Mouse (Mus musculus) heart, embryonic 16.5 days (tissue): ENCODE results near the gene Bcl7b. TPM values are rescaled to one million over a fixed set of nuclear protein-coding genes. Genes with fewer than 3 reads are reported as not detected.

ENCODE experiments used
- ATAC-seq: fragments of 200-750 bp; cut with Nextera tagmentation; replicated peaks from 2 replicates; pipeline ENCODE4 v1.8.0; 2017; ENCODE audit warnings: moderate number of reproducible peaks; ENCODE audit not compliant: insufficient read depth, low FRiP score; ENCODE audit errors: extremely low read depth
- H3K27ac ChIP-seq: fragments of 300-500 bp; sonication (generic); 2 replicates; pipeline ENCODE4 v1.5.1; 2014; ENCODE audit warnings: mild to moderate bottlenecking, low read length, control low read depth, moderate library complexity
- H3K27me3 ChIP-seq: fragments of 300-500 bp; sonication (generic); 2 replicates; pipeline ENCODE4 v1.6.1; 2014; ENCODE audit warnings: low read length, mixed read lengths; ENCODE audit not compliant: control insufficient read depth, insufficient read depth
- H3K36me3 ChIP-seq: fragments of 300-500 bp; sonication (generic); 2 replicates; pipeline ENCODE4 v1.6.1; 2014; ENCODE audit not compliant: control insufficient read depth, insufficient read depth
- H3K4me1 ChIP-seq: fragments of 300-500 bp; sonication (generic); 2 replicates; pipeline ENCODE4 v1.6.1; 2014; ENCODE audit warnings: low read length, mixed read lengths; ENCODE audit not compliant: control insufficient read depth, insufficient read depth
- H3K4me2 ChIP-seq: fragments of 300-500 bp; sonication (generic); 2 replicates; pipeline ENCODE4 v1.6.1; 2014; ENCODE audit warnings: low read depth, mild to moderate bottlenecking, control low read depth, low read length
- H3K4me3 ChIP-seq: fragments of 300-500 bp; sonication (generic); 2 replicates; pipeline ENCODE4 v1.5.1; 2014; ENCODE audit warnings: mild to moderate bottlenecking, control low read depth, low read length
- H3K9ac ChIP-seq: fragments of 300-500 bp; sonication (generic); 2 replicates; pipeline ENCODE4 v1.6.1; 2014; ENCODE audit warnings: low read length, control low read depth
- H3K9me3 ChIP-seq: fragments of 300-500 bp; sonication (generic); replicated peaks from 2 replicates; pipeline ENCODE4 v1.6.1; 2016; ENCODE audit warnings: low read length; ENCODE audit not compliant: control insufficient read depth
- WGBS: fragments of 180-500 bp; shearing (Covaris S2); extraction: QIAGEN DNeasy Blood & Tissue Kit; methylation state at CpG from one replicate; pipeline ENCODE4 v1.1.7; 2014; 5-methylcytosine and 5-hydroxymethylcytosine counted together
- polyA plus RNA-seq: library from polyadenylated mRNA; unstranded; fragments of >200 nt; fragmentation: Nextera tagmentation; extraction: Ambion mirVana; gene quantifications from 2 replicates; pipeline ENCODE4 v1.2.1, GENCODE M21; 2015

Bcl7b gene
- polyA plus RNA-seq, 1 experiment from 2014 or later, result 47.7 TPM

DNA sequence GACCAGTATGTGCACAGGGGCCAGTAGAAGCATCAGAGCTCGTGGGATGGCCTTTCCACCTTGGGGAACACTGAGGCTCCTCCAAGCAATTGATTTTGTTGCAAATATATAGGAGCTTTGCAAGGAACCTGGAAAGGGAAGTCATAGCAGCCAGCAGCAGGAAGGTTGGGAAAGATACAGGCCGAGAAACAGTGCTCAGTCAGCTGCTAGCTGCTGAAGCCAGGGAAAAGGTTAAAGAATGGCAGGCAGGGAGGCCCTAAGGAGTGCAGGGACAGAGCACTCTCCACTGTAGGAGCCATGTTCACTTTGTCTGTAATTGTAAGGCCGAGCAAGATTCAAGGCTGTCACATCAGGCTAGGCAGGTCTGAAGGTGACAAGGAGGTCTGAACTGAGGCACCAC, 10.4 kb downstream of the Bcl7b start:
- 74% methylated on average over 3 of the region's 3 CpGs for WGBS
- no peaks in the 10 kb centered on the region for H3K27me3 ChIP-seq
- H3K36me3 ChIP-seq, result peaks cover 52% of the 10 kb centered on the region
- no peak overlapping the region for H3K9ac ChIP-seq
- no peak for ATAC-seq
- no peaks in the 10 kb centered on the region for H3K9me3 ChIP-seq
- H3K4me2 ChIP-seq, result no peak overlapping the region
- no peak overlapping the region for H3K27ac ChIP-seq
- H3K4me1 ChIP-seq, result no peaks in the 10 kb centered on the region
- H3K4me3 ChIP-seq, result no peak overlapping the region

DNA sequence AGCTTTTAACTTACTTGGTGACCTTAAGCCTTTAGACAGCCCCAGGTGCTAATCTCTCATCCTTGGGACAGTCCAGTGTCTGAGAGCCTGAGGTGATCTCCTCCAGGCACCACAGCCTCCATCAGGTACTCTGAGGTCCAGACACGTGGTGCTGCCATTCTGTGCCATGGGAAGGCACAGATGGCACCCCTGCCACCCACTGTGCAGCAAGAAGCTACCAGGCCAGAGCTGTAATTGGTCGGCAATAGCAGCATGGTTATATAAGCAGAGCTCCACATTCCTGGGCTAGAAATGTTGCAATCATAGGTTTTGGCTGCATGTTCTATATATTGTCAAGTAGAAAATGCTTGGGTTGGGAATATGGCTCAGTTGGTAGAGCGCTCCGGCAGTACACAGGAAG, 10.9 kb downstream of the Bcl7b start:
- no peak overlapping the region for H3K4me2 ChIP-seq
- H3K4me3 ChIP-seq, result no peak overlapping the region
- no peak overlapping the region for H3K27ac ChIP-seq
- 87% methylated on average over 4 of the region's 4 CpGs for WGBS
- no peaks in the 10 kb centered on the region for H3K27me3 ChIP-seq
- H3K4me1 ChIP-seq, result no peaks in the 10 kb centered on the region
- ATAC-seq, result no peak
- peaks cover 48% of the 10 kb centered on the region for H3K36me3 ChIP-seq
- no peak overlapping the region for H3K9ac ChIP-seq
- H3K9me3 ChIP-seq, result no peaks in the 10 kb centered on the region

DNA sequence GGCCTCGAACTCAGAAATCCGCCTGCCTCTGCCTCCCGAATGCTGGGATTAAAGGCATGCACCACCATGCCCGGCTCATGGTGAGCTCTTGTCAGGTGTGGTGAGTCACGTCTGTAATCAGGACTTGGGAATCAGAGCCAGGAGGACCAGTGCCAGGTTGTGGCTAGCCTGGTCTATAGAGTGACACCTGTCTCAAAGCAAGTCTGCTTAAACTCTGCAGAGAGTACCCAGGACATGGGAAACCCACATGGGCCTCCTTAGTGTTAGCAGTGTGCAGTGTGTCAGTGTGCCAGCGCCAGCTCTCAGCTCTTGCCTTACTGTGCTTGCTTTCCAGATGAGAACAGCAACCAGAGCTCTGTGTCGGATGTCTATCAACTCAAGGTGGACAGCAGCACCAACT, 11.5 kb downstream of the Bcl7b start:
- Histone ChIP-seq H3K27ac (no peak overlapping the region), H3K4me2 (no peak overlapping the region), H3K4me1 (no peaks in the 10 kb centered on the region), H3K36me3 (peaks cover 48% of the 10 kb centered on the region), H3K9ac (no peak overlapping the region), H3K9me3 (no peaks in the 10 kb centered on the region), H3K27me3 (no peaks in the 10 kb centered on the region), H3K4me3 (no peak overlapping the region)
- WGBS, result 93% methylated on average over 7 of the region's 7 CpGs
- no peak for ATAC-seq

DNA sequence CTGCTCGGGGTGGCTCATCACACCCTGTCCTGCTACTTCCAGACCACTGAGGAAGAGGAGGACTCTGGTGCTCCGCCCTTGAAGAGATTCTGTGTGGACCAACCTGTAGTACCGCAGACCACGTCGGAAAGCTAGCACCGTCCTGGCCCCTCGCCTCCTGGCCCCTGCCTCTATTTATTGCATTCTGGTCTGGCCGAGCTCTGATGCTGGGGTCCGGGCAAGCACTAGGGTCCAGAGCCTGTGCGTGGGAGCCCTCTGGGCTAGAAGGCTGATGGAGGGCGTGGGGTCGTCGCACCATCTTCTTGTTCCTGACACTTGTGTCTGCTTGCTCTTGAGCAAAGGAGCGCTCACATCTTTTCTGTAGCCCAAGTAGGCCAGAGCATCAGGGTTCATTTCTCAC, 12.7 kb downstream of the Bcl7b start:
- Histone ChIP-seq H3K4me1 (no peaks in the 10 kb centered on the region), H3K27me3 (no peaks in the 10 kb centered on the region), H3K27ac (no peak overlapping the region), H3K4me2 (no peak overlapping the region), H3K4me3 (no peak overlapping the region), H3K36me3 (peaks cover 43% of the 10 kb centered on the region), H3K9ac (no peak overlapping the region), H3K9me3 (no peaks in the 10 kb centered on the region)
- ATAC-seq, result no peak
- WGBS, result 94% methylated on average over 14 of the region's 14 CpGs

DNA sequence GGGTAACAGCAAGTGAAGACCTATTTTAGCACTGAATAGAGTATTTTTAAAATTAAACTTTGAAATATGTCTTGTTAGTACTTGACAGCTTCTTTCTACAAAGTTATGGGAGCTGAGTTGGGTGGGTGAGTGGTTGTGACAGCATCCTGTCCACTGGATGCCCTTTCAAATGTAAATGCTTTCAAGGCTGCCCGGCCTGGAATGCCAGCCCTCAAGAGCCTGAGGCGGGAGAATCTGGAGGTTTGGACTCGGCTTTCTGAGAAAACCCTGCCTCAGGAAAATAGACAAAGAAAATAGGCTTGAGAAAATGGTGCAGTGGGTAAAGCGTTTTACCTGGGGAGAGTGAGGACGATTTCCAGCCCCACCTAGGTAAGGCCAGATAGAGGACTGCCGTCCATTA, 13.7 kb downstream of the Bcl7b start:
- H3K4me1 ChIP-seq, result peaks cover 5% of the 10 kb centered on the region; the same call in 1 of the 2 replicates
- no peak overlapping the region for H3K9ac ChIP-seq
- no peaks in the 10 kb centered on the region for H3K9me3 ChIP-seq
- no peak overlapping the region for H3K4me3 ChIP-seq
- no peaks in the 10 kb centered on the region for H3K27me3 ChIP-seq
- WGBS, result 81% methylated on average over 6 of the region's 6 CpGs
- H3K27ac ChIP-seq, result no peak overlapping the region
- no peak overlapping the region for H3K4me2 ChIP-seq
- ATAC-seq, result no peak
- H3K36me3 ChIP-seq, result peaks cover 41% of the 10 kb centered on the region

DNA sequence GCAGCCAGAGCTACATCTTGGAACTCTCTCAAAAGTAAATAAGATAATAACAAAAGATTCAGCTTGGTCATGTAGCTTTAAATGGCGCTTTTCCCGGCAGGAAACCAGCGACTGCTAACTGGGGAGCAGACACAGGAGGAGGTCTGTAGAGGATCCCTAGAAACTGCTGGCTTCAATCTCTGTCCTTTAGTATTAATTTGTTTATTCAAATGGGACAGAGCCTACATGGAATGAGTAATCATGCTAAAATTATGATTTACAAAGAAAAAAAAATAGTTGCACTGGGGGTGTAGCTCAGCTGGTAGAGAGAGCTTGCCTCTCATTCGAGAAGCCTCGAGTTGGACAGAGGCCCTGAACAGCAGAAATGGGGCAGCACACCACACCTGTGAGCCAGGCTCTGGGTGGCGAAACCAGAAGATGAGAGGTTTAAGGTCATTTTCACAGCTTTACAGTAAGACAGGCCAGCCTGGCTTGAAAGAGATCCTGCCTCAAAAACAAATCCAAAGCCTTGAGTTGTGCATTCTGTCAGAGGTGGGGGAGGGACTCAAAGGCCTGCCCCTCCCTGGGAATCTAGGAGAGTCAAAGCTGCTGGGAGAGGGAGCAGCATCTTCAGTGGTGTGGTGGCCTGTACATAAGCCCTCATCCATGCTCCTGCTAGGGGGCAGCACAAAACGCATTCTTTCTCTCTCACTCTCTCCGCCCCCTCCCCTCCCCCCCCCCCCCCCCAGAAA, 15.2 kb downstream of the Bcl7b start:
- Histone ChIP-seq H3K9me3 (no peaks in the 10 kb centered on the region), H3K4me1 (peaks cover 5% of the 10 kb centered on the region; the same call in 1 of the 2 replicates), H3K27me3 (no peaks in the 10 kb centered on the region), H3K36me3 (peaks cover 36% of the 10 kb centered on the region), H3K4me2 (no peak overlapping the region), H3K27ac (peak overlapping the region; percentile 61), H3K9ac (no peak overlapping the region), H3K4me3 (no peak overlapping the region)
- WGBS, result 50% methylated on average over 8 of the region's 8 CpGs
- no peak for ATAC-seq

DNA sequence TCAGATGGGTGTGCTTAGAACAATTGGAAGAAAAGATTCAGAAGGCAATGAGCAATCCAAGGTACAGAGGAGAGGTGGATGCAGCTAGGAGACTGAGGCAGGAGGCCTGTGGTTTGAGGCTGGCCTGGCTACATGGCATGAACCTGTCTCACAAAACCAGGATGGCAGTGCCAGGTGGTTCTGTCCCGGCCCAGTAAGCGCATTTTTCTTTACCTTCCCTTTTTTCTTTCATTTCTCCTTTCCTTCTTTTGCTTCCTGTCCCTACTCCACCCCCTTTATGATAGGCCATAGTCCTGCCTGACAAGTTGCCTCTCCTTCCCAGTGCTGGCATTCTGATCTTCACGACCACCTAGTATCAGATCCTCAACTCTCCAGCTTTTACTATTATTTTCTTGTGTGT, 16.9 kb downstream of the Bcl7b start:
- Histone ChIP-seq H3K9me3 (no peaks in the 10 kb centered on the region), H3K4me3 (no peak overlapping the region), H3K27me3 (no peaks in the 10 kb centered on the region), H3K9ac (no peak overlapping the region), H3K4me2 (no peak overlapping the region), H3K4me1 (peaks cover 19% of the 10 kb centered on the region), H3K36me3 (peaks cover 25% of the 10 kb centered on the region), H3K27ac (no peak overlapping the region)
- WGBS, result 90% methylated on average over 3 of the region's 3 CpGs
- no peak for ATAC-seq

DNA sequence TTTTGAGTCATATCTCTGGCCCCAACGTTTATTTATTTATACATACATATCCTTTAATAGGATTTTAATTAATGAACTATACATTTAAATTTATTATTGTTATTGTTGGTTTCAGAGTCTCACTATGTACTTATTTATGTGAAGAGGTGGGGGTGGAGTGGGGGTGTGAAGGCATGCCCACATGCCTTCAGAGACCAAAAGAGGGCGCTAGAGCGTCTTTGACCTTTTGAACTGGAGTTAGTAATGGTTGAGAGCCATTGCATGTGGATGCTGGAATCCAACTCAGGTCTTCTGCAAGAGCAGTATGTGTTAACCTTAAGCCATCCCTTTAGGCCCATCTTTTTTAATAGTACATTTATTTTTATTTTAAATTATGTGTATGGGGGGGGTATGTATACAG, 17.5 kb downstream of the Bcl7b start:
- H3K36me3 ChIP-seq, result peaks cover 19% of the 10 kb centered on the region
- no peak overlapping the region for H3K27ac ChIP-seq
- 44% methylated on average over 3 of the region's 3 CpGs for WGBS
- H3K9ac ChIP-seq, result no peak overlapping the region
- H3K9me3 ChIP-seq, result no peaks in the 10 kb centered on the region
- H3K27me3 ChIP-seq, result no peaks in the 10 kb centered on the region
- H3K4me3 ChIP-seq, result no peak overlapping the region
- no peak overlapping the region for H3K4me2 ChIP-seq
- ATAC-seq, result no peak
- H3K4me1 ChIP-seq, result peaks cover 19% of the 10 kb centered on the region

DNA sequence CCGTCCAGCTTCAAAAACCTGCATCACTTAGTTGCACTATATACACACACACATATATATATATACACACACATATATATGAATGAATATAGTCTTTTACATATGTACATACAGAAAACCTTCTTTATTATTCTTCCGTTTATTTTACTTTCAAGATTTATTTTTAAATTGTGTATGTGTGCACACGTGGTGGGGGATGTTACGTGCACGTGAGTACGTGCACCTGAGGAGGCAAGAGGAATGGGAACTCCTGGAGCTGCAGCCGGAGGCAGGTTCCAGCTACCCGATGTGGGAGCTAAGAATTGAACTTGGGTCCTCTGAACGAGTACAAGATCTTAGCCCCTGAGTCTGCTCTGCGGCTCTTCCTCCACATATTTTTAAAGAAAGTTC, 18.1 kb downstream of the Bcl7b start:
- ATAC-seq, result no peak
- H3K27me3 ChIP-seq, result no peaks in the 10 kb centered on the region
- 25% methylated on average over 10 of the region's 10 CpGs for WGBS

More for the DNA sequence above, 18.1 kb downstream of the Bcl7b start:
- H3K4me1 ChIP-seq, result peaks cover 19% of the 10 kb centered on the region
- peak overlapping the region; percentile 94 for H3K27ac ChIP-seq
- H3K9ac ChIP-seq, result peak overlapping the region; percentile 68
- H3K9me3 ChIP-seq, result no peaks in the 10 kb centered on the region
- peak overlapping the region; percentile 98 for H3K4me3 ChIP-seq
- H3K36me3 ChIP-seq, result peaks cover 12% of the 10 kb centered on the region
- peak overlapping the region; percentile 63 for H3K4me2 ChIP-seq
